Mouse (Mus musculus) lung, embryonic 14.5 days (tissue): ENCODE results near the gene Uhmk1. TPM values are rescaled to one million over a fixed set of nuclear protein-coding genes. Genes with fewer than 3 reads are reported as not detected.

Experiments used
- ATAC-seq: fragments of 200-750 bp; cut with Nextera tagmentation; 2 replicates; pipeline ENCODE4 v1.8.0; 2017; ENCODE audit warnings: mild to moderate bottlenecking, moderate TSS enrichment, moderate library complexity; ENCODE audit not compliant: insufficient read depth
- DNase-seq: peaks from one replicate; pipeline ENCODE4 v3.0.0-alpha.2; 2015
- H3K27ac ChIP-seq: fragments of 300-500 bp; sonication (generic); 2 replicates; pipeline ENCODE4 v1.5.1; 2014; ENCODE audit warnings: low read depth, mild to moderate bottlenecking, moderate library complexity
- H3K27me3 ChIP-seq: fragments of 300-500 bp; sonication (generic); 2 replicates; pipeline ENCODE4 v1.6.1; 2014; ENCODE audit warnings: low read length, control low read depth; ENCODE audit not compliant: insufficient read depth
- H3K36me3 ChIP-seq: fragments of 300-500 bp; sonication (generic); 2 replicates; pipeline ENCODE4 v1.6.1; 2014; ENCODE audit warnings: control low read depth; ENCODE audit not compliant: insufficient read depth
- H3K4me1 ChIP-seq: fragments of 300-500 bp; sonication (generic); 2 replicates; pipeline ENCODE4 v1.6.1; 2014; ENCODE audit warnings: antibody characterized with exemption, control low read depth; ENCODE audit not compliant: insufficient read depth
- H3K4me2 ChIP-seq: fragments of 300-500 bp; sonication (generic); 2 replicates; pipeline ENCODE4 v1.6.1; 2014; ENCODE audit warnings: mild to moderate bottlenecking
- H3K4me3 ChIP-seq: fragments of 300-500 bp; sonication (generic); 2 replicates; pipeline ENCODE4 v1.5.1; 2014; ENCODE audit warnings: low read depth, low read length
- H3K9ac ChIP-seq: fragments of 300-500 bp; sonication (generic); 2 replicates; pipeline ENCODE4 v1.6.1; 2014
- H3K9me3 ChIP-seq: fragments of 300-500 bp; sonication (generic); 2 replicates; pipeline ENCODE4 v1.6.1; 2016; ENCODE audit warnings: low read depth, low read length, control low read depth
- CTCF ChIP-seq: IDR thresholded peaks from 2 replicates; pipeline ENCODE4 v1.5.1; 2016; ENCODE audit warnings: antibody characterized with exemption, low read depth
- WGBS: fragments of 180-500 bp; shearing (Covaris S2); extraction: QIAGEN DNeasy Blood & Tissue Kit; methylation state at CpG from one replicate; pipeline ENCODE4 v1.1.7; 2014; 5-methylcytosine and 5-hydroxymethylcytosine counted together
- polyA plus RNA-seq: library from polyadenylated mRNA; unstranded; fragments of >200 nt; fragmentation: Nextera tagmentation; extraction: Ambion mirVana; gene quantifications from 2 replicates; pipeline ENCODE4 v1.2.1, GENCODE M21; 2014

Gene Uhmk1
- polyA plus RNA-seq, 1 experiment from 2014 or later, result 12.3 TPM

DNA sequence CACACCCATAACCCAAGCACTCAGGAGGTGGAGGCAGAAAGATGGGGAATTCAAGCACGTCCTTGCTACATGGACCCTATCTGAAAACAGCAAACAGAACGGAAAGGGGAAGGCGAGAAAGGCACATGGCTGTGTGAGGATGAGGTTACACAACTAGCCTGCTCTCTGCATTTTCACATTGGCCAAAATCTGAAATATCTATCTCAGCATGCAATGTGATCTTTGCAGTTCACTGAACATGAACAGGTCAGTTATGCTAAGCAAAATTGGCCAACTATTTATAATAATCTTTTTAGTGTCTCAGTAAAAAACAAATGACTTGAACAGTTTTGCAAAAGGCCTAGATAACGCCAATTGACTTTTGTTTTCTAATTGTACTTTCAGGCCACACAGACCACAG, 65.4 kb downstream of the Uhmk1 start:
- Histone ChIP-seq H3K9ac (no peak overlapping the region), H3K4me1 (no peaks in the 10 kb centered on the region), H3K4me2 (no peak overlapping the region), H3K27me3 (no peaks in the 10 kb centered on the region), H3K9me3 (no peaks in the 10 kb centered on the region), H3K27ac (no peak overlapping the region), H3K36me3 (peaks cover 31% of the 10 kb centered on the region; the same call in 1 of the 2 replicates), H3K4me3 (no peak overlapping the region)
- 82% methylated on average over 4 of the region's 4 CpGs for WGBS
- TF ChIP-seq CTCF, result no peak
- DNase-seq (no peak), ATAC-seq (no peak)

DNA sequence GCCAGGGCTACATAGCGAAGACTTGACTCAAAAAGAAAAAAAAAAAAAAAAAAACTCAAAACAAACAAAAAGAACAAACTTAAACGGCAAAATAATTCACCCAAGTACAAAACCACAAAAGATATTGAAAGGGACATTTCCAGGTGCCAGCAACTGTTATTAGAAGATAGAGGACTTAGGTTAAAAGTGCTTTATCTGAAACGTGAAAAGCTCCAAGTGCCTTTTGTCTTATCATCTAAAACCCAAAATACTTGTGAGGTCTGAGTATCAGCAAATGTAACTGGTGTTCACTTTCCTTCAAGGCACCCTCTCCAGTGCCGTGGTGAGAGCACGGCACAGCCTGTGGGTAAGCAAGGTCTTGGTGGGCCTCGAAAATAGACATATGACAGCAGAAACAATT, 66.7 kb downstream of the Uhmk1 start:
- Histone ChIP-seq H3K4me1 (no peaks in the 10 kb centered on the region), H3K4me3 (no peak overlapping the region), H3K27ac (no peak overlapping the region), H3K36me3 (peaks cover 40% of the 10 kb centered on the region), H3K4me2 (no peak overlapping the region), H3K27me3 (no peaks in the 10 kb centered on the region), H3K9me3 (no peaks in the 10 kb centered on the region), H3K9ac (no peak overlapping the region)
- DNase-seq, result no peak
- TF ChIP-seq CTCF, result no peak
- no peak for ATAC-seq
- WGBS, result 82% methylated on average over 6 of the region's 6 CpGs

DNA sequence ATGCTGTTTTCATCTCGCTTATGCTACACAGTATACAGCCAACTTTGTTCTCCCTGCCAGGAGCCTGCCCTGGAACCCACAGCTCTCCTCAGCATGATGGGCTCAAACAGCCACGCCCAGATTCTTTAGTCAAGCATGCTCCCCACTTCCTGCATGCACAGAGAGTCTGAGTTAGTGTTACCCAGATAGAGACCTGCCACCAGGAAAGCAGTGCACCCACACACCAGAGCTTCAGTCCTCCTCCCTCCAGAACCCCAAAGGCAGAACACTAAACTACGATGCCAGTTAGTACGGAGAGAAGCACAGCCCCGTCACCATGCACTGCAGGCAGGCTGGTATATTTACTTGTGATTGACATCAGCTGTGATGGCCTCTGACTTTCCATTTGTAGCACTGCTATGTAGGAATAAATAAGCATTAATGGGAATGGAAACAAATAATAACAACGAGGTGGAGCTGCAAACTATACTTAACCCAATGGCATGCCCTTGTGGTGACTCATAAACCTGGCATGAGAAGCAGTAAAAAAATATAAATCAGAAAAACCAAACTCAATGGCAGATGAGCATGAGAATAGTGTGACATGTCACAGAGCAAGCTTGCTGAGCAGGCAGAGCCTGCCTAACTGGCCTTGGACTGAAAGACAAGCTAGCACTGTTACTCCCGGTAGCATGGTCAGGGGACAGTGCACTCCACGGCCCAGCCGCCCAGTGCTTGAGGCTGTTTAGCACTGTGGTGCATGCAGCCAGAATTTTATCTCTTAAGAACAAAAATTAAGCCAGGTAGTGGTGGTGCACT, 67.3 kb downstream of the Uhmk1 start:
- Histone ChIP-seq H3K27me3 (no peaks in the 10 kb centered on the region), H3K9ac (no peak overlapping the region), H3K4me1 (no peaks in the 10 kb centered on the region), H3K4me3 (no peak overlapping the region), H3K9me3 (no peaks in the 10 kb centered on the region), H3K27ac (no peak overlapping the region), H3K36me3 (peaks cover 45% of the 10 kb centered on the region), H3K4me2 (no peak overlapping the region)
- DNase-seq, result no peak
- TF ChIP-seq CTCF, result no peak
- WGBS, result 78% methylated on average over 9 of the region's 9 CpGs
- ATAC-seq, result peak; percentile 31; the same call in 1 of the 2 replicates

DNA sequence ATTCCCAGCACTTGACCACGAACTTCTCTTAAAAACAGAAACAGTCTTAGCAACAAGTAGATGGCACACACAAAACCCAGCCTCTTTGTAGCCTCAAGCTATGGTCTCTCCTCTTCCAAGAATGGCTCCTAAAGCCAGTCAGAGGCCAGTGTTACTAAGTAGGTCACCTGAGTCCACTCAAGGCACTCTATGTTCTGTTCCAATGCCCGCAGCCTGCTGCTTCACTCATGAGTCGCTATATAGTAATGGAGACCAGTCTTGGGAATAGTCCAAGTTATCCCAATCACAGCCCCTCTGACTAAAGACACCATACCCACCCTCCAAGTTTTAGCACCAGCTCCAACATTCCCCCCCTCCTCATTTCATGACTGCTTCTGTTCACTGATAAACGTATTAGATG, 69.6 kb downstream of the Uhmk1 start:
- no peaks in the 10 kb centered on the region for H3K9me3 ChIP-seq
- H3K4me3 ChIP-seq, result no peak overlapping the region
- no peak overlapping the region for H3K4me2 ChIP-seq
- peaks cover 48% of the 10 kb centered on the region for H3K36me3 ChIP-seq
- H3K9ac ChIP-seq, result no peak overlapping the region
- ATAC-seq (no peak), DNase-seq (no peak)
- H3K27me3 ChIP-seq, result no peaks in the 10 kb centered on the region
- no peak overlapping the region for H3K27ac ChIP-seq
- WGBS, result 93% methylated on average over 4 of the region's 4 CpGs
- no peak for TF ChIP-seq CTCF
- no peaks in the 10 kb centered on the region for H3K4me1 ChIP-seq

Other genes with a start within 250 kb of the Uhmk1 start
- gene Hsd17b7, start 246.2 kb downstream of the Uhmk1 start, polyA plus RNA-seq, result 11.2 and 13.5 TPM in 2 replicates
- 52.4 and 53.6 TPM in 2 replicates for gene Ddr2, start 104.6 kb downstream of the Uhmk1 start, polyA plus RNA-seq
- 54.4 and 59.5 TPM in 2 replicates for gene Uap1, start 40.4 kb downstream of the Uhmk1 start, polyA plus RNA-seq
- 0.24 TPM in 1 of 2 replicates, not detected in the other for gene Sh2d1b2, start 17.4 kb upstream of the Uhmk1 start, polyA plus RNA-seq
- gene Sh2d1b1, start 61.9 kb upstream of the Uhmk1 start, polyA plus RNA-seq, result 0.28 and 0.45 TPM in 2 replicates
- gene Gm7694, start 90.9 kb upstream of the Uhmk1 start, polyA plus RNA-seq, result 2.7 and 2.9 TPM in 2 replicates
- 1.2 and 1.6 TPM in 2 replicates for gene Spata46, start 93.4 kb upstream of the Uhmk1 start, polyA plus RNA-seq